Mouse (Mus musculus) 3134 (cell line): ENCODE results near the gene Kcnma1.

Source experiments
- DNase-seq: peaks from one replicate; pipeline ENCODE4 v3.0.0-alpha.2; 2011; ENCODE audit warnings: low spot score; ENCODE audit not compliant: insufficient read length; ENCODE audit errors: extremely low read depth

The Kcnma1 gene

GRCm38 (mm10) chr14:23486687-23487086 lies 527.6 kb downstream of the Kcnma1 start:
- no peak for DNase-seq

- no peak for DNase-seq
Observed at GRCm38 (mm10) chr14:23485802-23486500, 528.3 kb downstream of the Kcnma1 start.

GRCm38 (mm10) chr14:23475129-23475528 lies 539.2 kb downstream of the Kcnma1 start:
- DNase-seq = no peak

- DNase-seq = no peak
Observed at GRCm38 (mm10) chr14:23470071-23470470, 544.2 kb downstream of the Kcnma1 start.

- no peak for DNase-seq
Observed at GRCm38 (mm10) chr14:23465135-23465534, 549.2 kb downstream of the Kcnma1 start.

GRCm38 (mm10) chr14:23458560-23458959 lies 555.7 kb downstream of the Kcnma1 start:
- DNase-seq = no peak

- no peak for DNase-seq
Observed at GRCm38 (mm10) chr14:23451681-23452080, 562.6 kb downstream of the Kcnma1 start.

GRCm38 (mm10) chr14:23437467-23437866 lies 576.8 kb downstream of the Kcnma1 start:
- DNase-seq = no peak

GRCm38 (mm10) chr14:23435861-23436260 lies 578.4 kb downstream of the Kcnma1 start:
- no peak for DNase-seq

GRCm38 (mm10) chr14:23430006-23430405 lies 584.3 kb downstream of the Kcnma1 start:
- DNase-seq = no peak

- DNase-seq = no peak
Observed at GRCm38 (mm10) chr14:23429043-23429442, 585.2 kb downstream of the Kcnma1 start.

GRCm38 (mm10) chr14:23422481-23423040 lies 591.7 kb downstream of the Kcnma1 start:
- DNase-seq = no peak

GRCm38 (mm10) chr14:23418955-23419354 lies 595.3 kb downstream of the Kcnma1 start:
- DNase-seq = no peak

- DNase-seq = no peak
Observed at GRCm38 (mm10) chr14:23407051-23407450, 607.2 kb downstream of the Kcnma1 start.

- DNase-seq = peak; percentile 19
Observed at GRCm38 (mm10) chr14:23400777-23401469, 613.4 kb downstream of the Kcnma1 start.

GRCm38 (mm10) chr14:23397642-23398041 lies 616.6 kb downstream of the Kcnma1 start:
- DNase-seq = no peak

GRCm38 (mm10) chr14:23391566-23391965 lies 622.7 kb downstream of the Kcnma1 start:
- DNase-seq = no peak

- DNase-seq = no peak
Observed at GRCm38 (mm10) chr14:23390768-23391167, 623.5 kb downstream of the Kcnma1 start.

GRCm38 (mm10) chr14:23390161-23390560 lies 624.1 kb downstream of the Kcnma1 start:
- DNase-seq = no peak

GRCm38 (mm10) chr14:23386786-23387185 lies 627.5 kb downstream of the Kcnma1 start:
- no peak for DNase-seq

- no peak for DNase-seq
Observed at GRCm38 (mm10) chr14:23385776-23386608, 628.3 kb downstream of the Kcnma1 start.
